Mouse (Mus musculus) kidney, adult 2 months (tissue): Measurements from ENCODE around the gene Lhfpl3.
A peak's percentile ranks its signal among the peaks of the same experiment; 100 is the strongest.

ENCODE experiments used
- CTCF ChIP-seq: fragments of 200-500 bp; conservative IDR thresholded peaks from 2 replicates; pipeline ENCODE4 v1.5.1; 2011; ENCODE audit warnings: low read depth, mild to moderate bottlenecking, control low read depth, low read length, moderate library complexity, mixed read lengths; ENCODE audit not compliant: insufficient read depth, insufficient read length
- POLR2A ChIP-seq: fragments of 200-500 bp; IDR thresholded peaks from one replicate; pipeline ENCODE4 v1.6.1; 2011; ENCODE audit warnings: low read depth, low read length, control low read depth

- TF ChIP-seq CTCF (peak; percentile 71), POLR2A (no peak)
These were observed 505.8 kb downstream of the Lhfpl3 start for GRCm38 (mm10) chr5:23251462-23252224.
